Mouse (Mus musculus) cerebellum, postnatal 25 days (tissue): Measurements from ENCODE around the gene Rbfox2.

ENCODE experiments used
- DNase-seq, 2 experiments: peaks; one replicate each; pipeline ENCODE4 v3.0.0; 2021; ENCODE audit warnings: mixed read lengths in 2 of 2

The Rbfox2 gene

GRCm38 (mm10) chr15:77056791-77057051, 250.1 kb downstream of the Rbfox2 start:
- DNase-seq: no peak

- no peak for DNase-seq
Observed at GRCm38 (mm10) chr15:77056001-77056790, 250.6 kb downstream of the Rbfox2 start.

GRCm38 (mm10) chr15:77054611-77055175, 252.1 kb downstream of the Rbfox2 start:
- DNase-seq: no peak

- DNase-seq: no peak
Observed at GRCm38 (mm10) chr15:77053021-77053420, 253.8 kb downstream of the Rbfox2 start.

- DNase-seq: no peak
Observed at GRCm38 (mm10) chr15:77052176-77052575, 254.6 kb downstream of the Rbfox2 start.

GRCm38 (mm10) chr15:77050570-77050969, 256.2 kb downstream of the Rbfox2 start, which contains the start of gene Mb:
TSS of gene Mb (minus strand) at chr15:77050670.
- no peak for DNase-seq

GRCm38 (mm10) chr15:77045609-77046008, 261.2 kb downstream of the Rbfox2 start:
- DNase-seq: no peak

GRCm38 (mm10) chr15:77044597-77045320, 262.0 kb downstream of the Rbfox2 start, which contains the start of gene Apol6:
TSS of gene Apol6 (plus strand) at chr15:77044729.
- DNase-seq: no peak

- no peak for DNase-seq
Observed at GRCm38 (mm10) chr15:77040784-77041183, 266.0 kb downstream of the Rbfox2 start.

GRCm38 (mm10) chr15:77039211-77039700, 267.5 kb downstream of the Rbfox2 start:
- no peak for DNase-seq

- peak in 1 of 2 experiments; percentile 33 for DNase-seq
Observed at GRCm38 (mm10) chr15:77037278-77038161, 269.3 kb downstream of the Rbfox2 start.

- no peak for DNase-seq
Observed at GRCm38 (mm10) chr15:77036989-77037277, 269.9 kb downstream of the Rbfox2 start.

- DNase-seq: peak; percentile 57 to 65
Observed at GRCm38 (mm10) chr15:77036320-77036988, 270.4 kb downstream of the Rbfox2 start.

- DNase-seq: no peak
Observed at GRCm38 (mm10) chr15:77035643-77036042, 271.2 kb downstream of the Rbfox2 start.

- peak; percentile 84 to 91 for DNase-seq
Observed at GRCm38 (mm10) chr15:77034526-77034925, 272.3 kb downstream of the Rbfox2 start.

- no peak for DNase-seq
Observed at GRCm38 (mm10) chr15:77031271-77031670, 275.5 kb downstream of the Rbfox2 start.

- peak; percentile 70 to 78 for DNase-seq
Observed at GRCm38 (mm10) chr15:77029331-77029991, 277.3 kb downstream of the Rbfox2 start.
